Mouse (Mus musculus) midbrain, embryonic 12.5 days (tissue): ENCODE results near the gene Clcf1. TPM values are rescaled to one million over a fixed set of nuclear protein-coding genes. Genes with fewer than 3 reads are reported as not detected.

Source experiments
- ATAC-seq: fragments of 200-750 bp; cut with Nextera tagmentation; 2 replicates; pipeline ENCODE4 v1.8.0; 2017; ENCODE audit warnings: low read depth, moderate TSS enrichment, moderate library complexity; ENCODE audit not compliant: low FRiP score
- H3K27ac ChIP-seq: fragments of 300-500 bp; sonication (generic); replicated peaks from 2 replicates; pipeline ENCODE4 v1.5.1; 2016; ENCODE audit warnings: mild to moderate bottlenecking
- H3K27me3 ChIP-seq: fragments of 300-500 bp; sonication (generic); 2 replicates; pipeline ENCODE4 v1.6.1; 2016; ENCODE audit warnings: mild to moderate bottlenecking
- H3K36me3 ChIP-seq: fragments of 300-500 bp; sonication (generic); 2 replicates; pipeline ENCODE4 v1.6.1; 2016
- H3K4me1 ChIP-seq: fragments of 300-500 bp; sonication (generic); 2 replicates; pipeline ENCODE4 v1.6.1; 2016
- H3K4me2 ChIP-seq: fragments of 300-500 bp; sonication (generic); replicated peaks from 2 replicates; pipeline ENCODE4 v1.6.1; 2016; ENCODE audit warnings: mild to moderate bottlenecking, moderate library complexity
- H3K4me3 ChIP-seq: fragments of 300-500 bp; sonication (generic); 2 replicates; pipeline ENCODE4 v1.5.1; 2016; ENCODE audit warnings: mild to moderate bottlenecking
- H3K9ac ChIP-seq: fragments of 300-500 bp; sonication (generic); replicated peaks from 2 replicates; pipeline ENCODE4 v1.6.1; 2016; ENCODE audit warnings: mild to moderate bottlenecking, moderate library complexity
- H3K9me3 ChIP-seq: fragments of 300-500 bp; sonication (generic); 2 replicates; pipeline ENCODE4 v1.6.1; 2016; ENCODE audit warnings: mild to moderate bottlenecking
- WGBS: fragments of 180-500 bp; shearing (Covaris S2); methylation state at CpG from one replicate; pipeline ENCODE4 v1.1.7; 2016; 5-methylcytosine and 5-hydroxymethylcytosine counted together
- polyA plus RNA-seq: library from polyadenylated mRNA; unstranded; fragments of >200 nt; fragmentation: Nextera tagmentation; extraction: Ambion mirVana; gene quantifications from 2 replicates; pipeline ENCODE4 v1.2.1, GENCODE M21; 2016

Clcf1 gene
- polyA plus RNA-seq, 1 experiment from 2014 or later, result 0.94 TPM

DNA sequence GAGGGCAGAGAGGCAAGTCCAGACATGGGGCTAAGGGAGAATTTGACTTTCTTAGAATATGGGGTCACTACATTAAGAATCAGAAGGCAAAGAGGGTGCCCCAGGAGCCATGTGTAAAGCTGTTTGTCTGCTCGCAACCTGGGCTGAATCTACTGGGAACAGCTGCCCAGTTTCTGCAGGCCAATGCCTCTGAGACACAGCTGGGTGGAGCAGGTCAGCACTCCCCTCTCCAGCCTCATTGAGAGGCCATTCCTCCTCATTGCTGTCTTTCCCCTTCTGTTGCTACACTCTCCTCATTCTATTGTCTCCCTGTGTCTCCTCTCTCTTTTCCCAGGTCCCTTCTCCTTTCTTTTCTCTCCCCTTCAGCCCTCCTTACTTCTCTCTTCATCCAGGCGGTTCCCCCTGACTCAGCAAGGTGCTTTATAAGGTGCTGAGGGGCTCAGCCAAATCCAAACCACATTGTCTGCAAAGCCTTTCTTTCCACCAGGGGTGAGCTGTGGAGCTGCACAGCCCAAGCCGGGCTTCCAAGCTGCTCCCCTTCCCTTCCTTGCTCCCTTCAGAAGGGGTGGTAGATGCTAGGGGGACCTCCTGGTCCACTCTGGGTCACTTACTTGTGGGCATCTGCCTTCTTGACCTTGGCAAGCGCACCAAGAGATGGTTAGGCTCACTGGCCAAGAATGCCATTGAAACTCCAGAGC is 2.0 kb upstream of the Clcf1 start:
- H3K27ac ChIP-seq, result no peak overlapping the region
- H3K4me3 ChIP-seq, result no peak overlapping the region

GRCm38 (mm10) chr19:4213524-4213974 is 489 bp upstream of the Clcf1 start:
- H3K4me3 ChIP-seq, result no peak overlapping the region
- no peaks in the 10 kb centered on the region for H3K9me3 ChIP-seq
- WGBS, result 3% methylated on average over 9 of the region's 9 CpGs
- H3K27ac ChIP-seq, result no peak overlapping the region
- ATAC-seq, result 0 out of 2 replicates have a peak, but pooled peaks have one; percentile 32
- peaks cover 44% of the 10 kb centered on the region for H3K4me1 ChIP-seq
- peak overlapping the region; percentile 98; the same call in 1 of the 2 replicates for H3K4me2 ChIP-seq
- H3K27me3 ChIP-seq, result peaks cover 80% of the 10 kb centered on the region
- H3K36me3 ChIP-seq, result no peaks in the 10 kb centered on the region
- H3K9ac ChIP-seq, result no peak overlapping the region

More for the DNA sequence above, 2.0 kb upstream of the Clcf1 start:
- Histone ChIP-seq H3K4me2 (no peak overlapping the region), H3K9ac (no peak overlapping the region), H3K27me3 (peaks cover 71% of the 10 kb centered on the region), H3K9me3 (no peaks in the 10 kb centered on the region), H3K36me3 (no peaks in the 10 kb centered on the region), H3K4me1 (peaks cover 40% of the 10 kb centered on the region)
- ATAC-seq, result no peak
- 14% methylated on average over 4 of the region's 4 CpGs for WGBS

GRCm38 (mm10) chr19:4214771-4215450 is 873 bp downstream of the Clcf1 start:
- Histone ChIP-seq H3K36me3 (no peaks in the 10 kb centered on the region), H3K9me3 (no peaks in the 10 kb centered on the region), H3K9ac (peak overlapping the region; percentile 72), H3K27ac (no peak overlapping the region), H3K4me3 (peak overlapping the region; percentile 59), H3K4me1 (peaks cover 44% of the 10 kb centered on the region), H3K27me3 (peaks cover 78% of the 10 kb centered on the region), H3K4me2 (peak overlapping the region; percentile 98)
- under 1% methylated on average over 44 of the region's 81 CpGs for WGBS
- peak; percentile 50 for ATAC-seq

DNA sequence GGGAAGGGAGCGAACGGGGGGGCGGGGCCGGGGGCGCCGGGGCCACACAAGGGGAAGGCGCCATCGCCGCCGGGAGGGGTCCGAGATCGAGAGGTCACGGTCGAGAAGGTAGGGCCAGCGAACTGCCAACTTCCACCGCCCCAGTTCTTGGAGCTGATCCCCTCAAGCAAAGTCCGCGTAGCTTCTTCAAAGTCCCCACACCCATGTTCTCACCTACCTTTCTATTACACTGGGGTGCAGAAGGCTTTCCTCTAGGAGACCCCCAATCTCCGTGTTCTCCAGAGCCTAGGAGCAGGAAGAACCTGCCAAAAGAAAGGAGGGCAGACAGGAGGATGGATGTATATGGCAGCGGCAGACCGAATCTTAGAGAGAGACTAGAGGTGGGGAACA is 1.4 kb downstream of the Clcf1 start:
- Histone ChIP-seq H3K27me3 (peaks cover 81% of the 10 kb centered on the region), H3K36me3 (no peaks in the 10 kb centered on the region), H3K9ac (peak overlapping the region; percentile 72), H3K27ac (no peak overlapping the region), H3K4me3 (peak overlapping the region; percentile 59), H3K4me2 (peak overlapping the region; percentile 98), H3K9me3 (no peaks in the 10 kb centered on the region), H3K4me1 (peaks cover 48% of the 10 kb centered on the region)
- ATAC-seq, result no peak
- WGBS, result 2% methylated on average over 18 of the region's 21 CpGs

GRCm38 (mm10) chr19:4216041-4216685 is 2.1 kb downstream of the Clcf1 start:
- 25% methylated on average over 14 of the region's 14 CpGs for WGBS
- H3K27ac ChIP-seq, result no peak overlapping the region
- peak overlapping the region; percentile 19; the same call in 1 of the 2 replicates for H3K4me2 ChIP-seq
- H3K27me3 ChIP-seq, result peaks cover 84% of the 10 kb centered on the region
- ATAC-seq, result no peak
- no peaks in the 10 kb centered on the region for H3K36me3 ChIP-seq
- H3K9me3 ChIP-seq, result no peaks in the 10 kb centered on the region
- H3K4me1 ChIP-seq, result peaks cover 52% of the 10 kb centered on the region
- H3K9ac ChIP-seq, result no peak overlapping the region
- H3K4me3 ChIP-seq, result no peak overlapping the region

GRCm38 (mm10) chr19:4217140-4217539 is 3.1 kb downstream of the Clcf1 start:
- Histone ChIP-seq H3K27ac (no peak overlapping the region), H3K9ac (no peak overlapping the region), H3K4me3 (no peak overlapping the region), H3K36me3 (no peaks in the 10 kb centered on the region), H3K9me3 (no peaks in the 10 kb centered on the region), H3K27me3 (peaks cover 81% of the 10 kb centered on the region), H3K4me1 (peaks cover 52% of the 10 kb centered on the region), H3K4me2 (no peak overlapping the region)
- 14% methylated on average over 5 of the region's 5 CpGs for WGBS
- no peak for ATAC-seq

DNA sequence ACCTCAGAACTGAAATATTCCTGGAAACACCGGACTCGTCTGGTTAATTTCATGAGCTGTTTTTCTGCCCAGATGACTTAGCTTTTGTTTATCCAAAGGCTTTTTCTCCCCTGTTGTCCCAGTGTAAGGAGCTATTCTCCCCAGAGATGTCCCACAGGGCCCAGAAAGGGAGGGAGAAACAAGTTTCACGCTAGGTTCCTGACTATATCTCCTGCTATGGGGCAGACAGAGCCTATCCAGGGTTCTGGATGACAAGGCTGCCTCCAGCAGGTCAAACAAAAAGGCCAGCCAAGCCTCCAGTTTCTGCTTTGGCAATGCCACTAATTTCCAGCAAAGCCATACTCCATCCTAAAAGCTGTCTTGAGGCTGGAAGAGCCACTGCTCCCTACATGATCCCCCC is 3.8 kb downstream of the Clcf1 start:
- H3K4me1 ChIP-seq, result peaks cover 45% of the 10 kb centered on the region
- peaks cover 79% of the 10 kb centered on the region for H3K27me3 ChIP-seq
- no peak overlapping the region for H3K4me3 ChIP-seq
- no peaks in the 10 kb centered on the region for H3K36me3 ChIP-seq
- no peaks in the 10 kb centered on the region for H3K9me3 ChIP-seq
- no peak for ATAC-seq
- WGBS, result 40% methylated on average over 3 of the region's 3 CpGs
- no peak overlapping the region for H3K4me2 ChIP-seq
- no peak overlapping the region for H3K9ac ChIP-seq
- no peak overlapping the region for H3K27ac ChIP-seq

- Histone ChIP-seq H3K4me1 (peaks cover 41% of the 10 kb centered on the region), H3K9me3 (no peaks in the 10 kb centered on the region), H3K27me3 (peaks cover 75% of the 10 kb centered on the region), H3K9ac (no peak overlapping the region), H3K27ac (no peak overlapping the region), H3K4me3 (no peak overlapping the region), H3K36me3 (no peaks in the 10 kb centered on the region), H3K4me2 (no peak overlapping the region)
- ATAC-seq, result no peak
- WGBS, result 89% methylated on average over 11 of the region's 11 CpGs
Observed at GRCm38 (mm10) chr19:4218293-4218692, 4.3 kb downstream of the Clcf1 start.

GRCm38 (mm10) chr19:4218784-4219183 is 4.7 kb downstream of the Clcf1 start:
- Histone ChIP-seq H3K4me1 (peaks cover 36% of the 10 kb centered on the region), H3K4me2 (no peak overlapping the region), H3K27ac (no peak overlapping the region), H3K36me3 (no peaks in the 10 kb centered on the region), H3K9ac (no peak overlapping the region), H3K27me3 (peaks cover 70% of the 10 kb centered on the region), H3K9me3 (no peaks in the 10 kb centered on the region), H3K4me3 (no peak overlapping the region)
- 76% methylated on average over 1 of the region's 1 CpGs for WGBS
- ATAC-seq, result no peak

- Histone ChIP-seq H3K9ac (no peak overlapping the region), H3K4me3 (no peak overlapping the region), H3K36me3 (no peaks in the 10 kb centered on the region), H3K4me2 (no peak overlapping the region), H3K4me1 (peaks cover 24% of the 10 kb centered on the region), H3K27ac (no peak overlapping the region), H3K9me3 (no peaks in the 10 kb centered on the region), H3K27me3 (peaks cover 58% of the 10 kb centered on the region)
- no peak for ATAC-seq
- WGBS, result 88% methylated on average over 6 of the region's 6 CpGs
Observed at GRCm38 (mm10) chr19:4219943-4220342, 5.9 kb downstream of the Clcf1 start.

- ATAC-seq, result no peak
- Histone ChIP-seq H3K36me3 (no peaks in the 10 kb centered on the region), H3K27me3 (peaks cover 54% of the 10 kb centered on the region), H3K9ac (no peak overlapping the region; the same call in 1 of the 2 replicates), H3K4me2 (no peak overlapping the region), H3K9me3 (no peaks in the 10 kb centered on the region), H3K4me1 (peaks cover 20% of the 10 kb centered on the region), H3K4me3 (no peak overlapping the region), H3K27ac (no peak overlapping the region)
- WGBS, result 71% methylated on average over 4 of the region's 4 CpGs
Observed at GRCm38 (mm10) chr19:4220416-4220815, 6.4 kb downstream of the Clcf1 start.
